Mouse (Mus musculus): ENCODE results near the gene Olfr1408. TPM values are rescaled to one million over a fixed set of nuclear protein-coding genes. Genes with fewer than 3 reads are reported as not detected.

The Olfr1408 gene
- polyA plus RNA-seq (2015; fragmentation: Nextera tagmentation; extraction: Ambion mirVana): not detected in 2 replicates

GRCm38 (mm10) chr1:173137274-173137673 lies at the start of gene Olfr1408:
Olfr1408 (minus strand) TSS chr1:173137374.
- no peaks in the 10 kb centered on the region for H3K4me1 ChIP-seq (ENCODE audit: control insufficient read depth, insufficient read depth, low read length)
- H3K4me2 ChIP-seq (ENCODE audit: low read depth, low read length): no peak within 1 kb of the TSS
- H3K27me3 ChIP-seq (ENCODE audit: control insufficient read depth, insufficient read depth, low read length): no peaks in the 10 kb centered on the region
- WGBS: 59% methylated on average over 2 of the region's 2 CpGs
- no peak within 1 kb of the TSS for H3K9ac ChIP-seq (ENCODE audit: low read length)
- H3K27ac ChIP-seq (ENCODE audit: low read length): no peak within 1 kb of the TSS
- no peaks in the 10 kb centered on the region for H3K9me3 ChIP-seq (replicated peaks; ENCODE audit: control insufficient read depth, low read length)
- no peaks in the 10 kb centered on the region for H3K36me3 ChIP-seq (ENCODE audit: control insufficient read depth, insufficient read depth, low read length)
- H3K4me3 ChIP-seq (replicated peaks; ENCODE audit: low read length): no peak within 1 kb of the TSS
- no peak for ATAC-seq (ENCODE audit: insufficient read depth, low FRiP score)

- no peaks in the 10 kb centered on the region for H3K4me1 ChIP-seq (ENCODE audit: control insufficient read depth, insufficient read depth, low read length)
- ATAC-seq (ENCODE audit: insufficient read depth, low FRiP score): no peak
- H3K9me3 ChIP-seq (replicated peaks; ENCODE audit: control insufficient read depth, low read length): no peaks in the 10 kb centered on the region
- no peak overlapping the region for H3K9ac ChIP-seq (ENCODE audit: low read length)
- no peaks in the 10 kb centered on the region for H3K27me3 ChIP-seq (ENCODE audit: control insufficient read depth, insufficient read depth, low read length)
- no peak overlapping the region for H3K4me2 ChIP-seq (ENCODE audit: low read depth, low read length)
- H3K36me3 ChIP-seq (ENCODE audit: control insufficient read depth, insufficient read depth, low read length): no peaks in the 10 kb centered on the region
- no peak overlapping the region for H3K27ac ChIP-seq (ENCODE audit: low read length)
- H3K4me3 ChIP-seq (replicated peaks; ENCODE audit: low read length): no peak overlapping the region
These were observed 37.1 kb upstream of the Olfr1408 start for GRCm38 (mm10) chr1:173174154-173174842.

Other genes starting within 250 kb of the Olfr1408 start
- 4.0 and 4.1 TPM in 2 replicates for gene Apcs, start 242.3 kb downstream of the Olfr1408 start, polyA plus RNA-seq (2015; fragmentation: Nextera tagmentation; extraction: Ambion mirVana)
- gene Olfr16, start 187.0 kb downstream of the Olfr1408 start, polyA plus RNA-seq (2015; fragmentation: Nextera tagmentation; extraction: Ambion mirVana): not detected in 2 replicates
- not detected in 2 replicates for gene Olfr1406, start 53.3 kb upstream of the Olfr1408 start, polyA plus RNA-seq (2015; fragmentation: Nextera tagmentation; extraction: Ambion mirVana)
- not detected in 2 replicates for gene Olfr218, start 60.4 kb upstream of the Olfr1408 start, polyA plus RNA-seq (2015; fragmentation: Nextera tagmentation; extraction: Ambion mirVana)
- gene Olfr1404, start 75.0 kb upstream of the Olfr1408 start, polyA plus RNA-seq (2015; fragmentation: Nextera tagmentation; extraction: Ambion mirVana): not detected in 2 replicates
- gene Fcer1a, start 89.8 kb upstream of the Olfr1408 start, polyA plus RNA-seq (2015; fragmentation: Nextera tagmentation; extraction: Ambion mirVana): 0.27 and 0.31 TPM in 2 replicates
- gene Olfr418, start 128.6 kb upstream of the Olfr1408 start, polyA plus RNA-seq (2015; fragmentation: Nextera tagmentation; extraction: Ambion mirVana): not detected in 2 replicates
- gene Mptx2, start 140.4 kb upstream of the Olfr1408 start, polyA plus RNA-seq (2015; fragmentation: Nextera tagmentation; extraction: Ambion mirVana): not detected in 2 replicates
- 3.3 and 4.3 TPM in 2 replicates for gene Ackr1, start 196.4 kb upstream of the Olfr1408 start, polyA plus RNA-seq (2015; fragmentation: Nextera tagmentation; extraction: Ambion mirVana)
- 2.6 and 2.9 TPM in 2 replicates for gene Aim2, start 213.5 kb upstream of the Olfr1408 start, polyA plus RNA-seq (2015; fragmentation: Nextera tagmentation; extraction: Ambion mirVana)
- 3.0 and 3.3 TPM in 2 replicates for gene Cadm3, start 230.3 kb upstream of the Olfr1408 start, polyA plus RNA-seq (2015; fragmentation: Nextera tagmentation; extraction: Ambion mirVana)